Mouse (Mus musculus): ENCODE measurements around the gene Zfp51. TPM values are rescaled to one million over a fixed set of nuclear protein-coding genes. Genes with fewer than 3 reads are reported as not detected.
"Not testable (repeated sequence)": the region's sequence is repeated elsewhere in the genome, so short reads cannot be mapped to it uniquely, and the experiment has no call there.

Gene Zfp51
- polyA plus RNA-seq, 1 experiment from 2014 or later = 16.5 TPM

GRCm38 (mm10) chr17:21478103-21478777 lies 28.1 kb downstream of the Zfp51 start:
- H3K27me3 ChIP-seq; H3K36me3 ChIP-seq; H3K4me2 ChIP-seq; H3K9me3 ChIP-seq; H3K9ac ChIP-seq; H3K27ac ChIP-seq (replicated peaks); H3K4me3 ChIP-seq; ATAC-seq (ENCODE audit: low read depth); H3K4me1 ChIP-seq (replicated peaks): not testable (repeated sequence)
- WGBS = 82% methylated on average over 10 of the region's 10 CpGs

DNA sequence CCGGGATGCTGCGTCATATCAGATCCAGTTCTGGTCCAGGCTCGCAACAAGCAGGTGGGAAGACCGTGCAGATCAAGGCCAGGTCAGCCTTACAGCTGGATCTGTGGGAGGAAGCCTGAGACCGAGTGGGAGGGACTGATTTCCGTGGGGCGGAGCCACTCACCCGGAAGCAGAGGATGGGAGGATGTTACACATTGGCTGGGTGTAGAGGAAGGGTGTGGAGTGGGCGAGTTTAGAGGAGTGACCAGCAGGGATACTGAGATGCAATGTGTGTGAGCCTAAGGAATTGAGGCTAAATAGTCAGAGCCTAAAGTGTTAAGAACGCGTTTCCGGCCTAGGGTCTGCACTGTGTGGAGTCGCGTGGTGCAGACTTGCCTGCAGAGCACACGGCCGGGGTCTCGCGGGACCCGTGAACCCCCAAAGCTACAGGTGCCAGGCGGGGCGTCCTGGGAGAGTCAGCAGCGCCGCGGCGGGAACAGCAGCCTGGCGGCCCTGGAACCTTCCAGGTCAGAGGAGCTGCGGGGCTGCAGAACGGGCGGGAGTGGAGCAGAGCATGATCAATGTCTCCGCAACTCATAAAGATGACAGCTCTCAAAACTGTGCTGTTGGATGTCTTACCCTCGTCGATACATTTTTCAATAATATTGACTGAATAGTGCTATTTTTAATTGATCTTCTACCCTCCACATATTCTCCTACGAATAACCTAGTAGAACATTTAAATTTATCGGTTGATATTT lies 38.8 kb downstream of the Zfp51 start, which contains the start of gene Zfp53:
Gene Zfp53 (plus strand): TSS at position 239 of the 740 bp plus-strand sequence.
- Histone ChIP-seq H3K9me3 (no peaks in the 10 kb centered on the region), H3K36me3 (peaks cover 4% of the 10 kb centered on the region; the same call in 1 of the 2 replicates), H3K9ac (peak within 1 kb of the TSS; percentile 77), H3K4me2 (peak within 1 kb of the TSS; percentile 77), H3K27ac (replicated peaks) (peak within 1 kb of the TSS; percentile 79), H3K4me3 (peak within 1 kb of the TSS; percentile 88), H3K27me3 (no peaks in the 10 kb centered on the region), H3K4me1 (replicated peaks) (peaks cover 15% of the 10 kb centered on the region)
- ATAC-seq (ENCODE audit: low read depth) = peak; percentile 100
- 1% methylated on average over 34 of the region's 34 CpGs for WGBS

- H3K4me1 ChIP-seq (replicated peaks) = peaks cover 15% of the 10 kb centered on the region
Measured at GRCm38 (mm10) chr17:21489500-21490001, 39.4 kb downstream of the Zfp51 start.

GRCm38 (mm10) chr17:21501365-21501764 lies 51.2 kb downstream of the Zfp51 start:
- H3K4me2 ChIP-seq = no peak overlapping the region
- no peaks in the 10 kb centered on the region for H3K9me3 ChIP-seq
- no peak overlapping the region for H3K27ac ChIP-seq (replicated peaks)
- H3K9ac ChIP-seq = no peak overlapping the region
- peaks cover 11% of the 10 kb centered on the region for H3K36me3 ChIP-seq
- H3K27me3 ChIP-seq = no peaks in the 10 kb centered on the region
- H3K4me3 ChIP-seq = no peak overlapping the region
- no peak for ATAC-seq (ENCODE audit: low read depth)
- WGBS = 84% methylated on average over 1 of the region's 1 CpGs
- no peaks in the 10 kb centered on the region for H3K4me1 ChIP-seq (replicated peaks)

More at GRCm38 (mm10) chr17:21489500-21490001, 39.4 kb downstream of the Zfp51 start:
- WGBS = 15% methylated on average over 8 of the region's 8 CpGs
- peak overlapping the region; percentile 77 for H3K9ac ChIP-seq
- peak overlapping the region; percentile 88 for H3K4me3 ChIP-seq
- no peaks in the 10 kb centered on the region for H3K9me3 ChIP-seq
- ATAC-seq (ENCODE audit: low read depth) = 0 out of 2 replicates have a peak, but pooled peaks have one; percentile 1
- no peak overlapping the region; the same call in 1 of the 2 replicates for H3K27ac ChIP-seq (replicated peaks)
- H3K27me3 ChIP-seq = no peaks in the 10 kb centered on the region
- peak overlapping the region; percentile 77 for H3K4me2 ChIP-seq
- H3K36me3 ChIP-seq = peaks cover 4% of the 10 kb centered on the region; the same call in 1 of the 2 replicates

- WGBS = 92% methylated on average over 1 of the region's 1 CpGs
- H3K27me3 ChIP-seq = no peaks in the 10 kb centered on the region
- no peak for ATAC-seq (ENCODE audit: low read depth)
Measured at GRCm38 (mm10) chr17:21504524-21504923, 54.4 kb downstream of the Zfp51 start.

GRCm38 (mm10) chr17:21506258-21506657 lies 56.1 kb downstream of the Zfp51 start:
- 95% methylated on average over 3 of the region's 3 CpGs for WGBS
- H3K36me3 ChIP-seq = peaks cover 24% of the 10 kb centered on the region

More at GRCm38 (mm10) chr17:21504524-21504923, 54.4 kb downstream of the Zfp51 start:
- H3K9ac ChIP-seq = no peak overlapping the region
- H3K4me1 ChIP-seq (replicated peaks) = no peaks in the 10 kb centered on the region
- no peak overlapping the region for H3K4me3 ChIP-seq
- H3K9me3 ChIP-seq = no peaks in the 10 kb centered on the region
- no peak overlapping the region for H3K27ac ChIP-seq (replicated peaks)
- no peak overlapping the region for H3K4me2 ChIP-seq
- H3K36me3 ChIP-seq = peaks cover 24% of the 10 kb centered on the region

GRCm38 (mm10) chr17:21509756-21510155 lies 59.6 kb downstream of the Zfp51 start:
- no peak overlapping the region for H3K4me3 ChIP-seq
- ATAC-seq (ENCODE audit: low read depth) = no peak
- peaks cover 28% of the 10 kb centered on the region for H3K36me3 ChIP-seq
- H3K27ac ChIP-seq (replicated peaks) = no peak overlapping the region
- no peaks in the 10 kb centered on the region for H3K27me3 ChIP-seq
- H3K4me2 ChIP-seq = no peak overlapping the region
- no peak overlapping the region for H3K9ac ChIP-seq
- no peaks in the 10 kb centered on the region for H3K9me3 ChIP-seq
- no peaks in the 10 kb centered on the region for H3K4me1 ChIP-seq (replicated peaks)

More at GRCm38 (mm10) chr17:21506258-21506657, 56.1 kb downstream of the Zfp51 start:
- no peak overlapping the region for H3K4me3 ChIP-seq
- no peak for ATAC-seq (ENCODE audit: low read depth)
- no peak overlapping the region for H3K9ac ChIP-seq
- H3K4me1 ChIP-seq (replicated peaks) = no peaks in the 10 kb centered on the region
- H3K27me3 ChIP-seq = no peaks in the 10 kb centered on the region
- H3K27ac ChIP-seq (replicated peaks) = no peak overlapping the region
- H3K4me2 ChIP-seq = no peak overlapping the region
- H3K9me3 ChIP-seq = no peaks in the 10 kb centered on the region

Other genes starting within 250 kb of the Zfp51 start
- gene Vmn1r234, start 224.3 kb upstream of the Zfp51 start, polyA plus RNA-seq (2015; fragmentation: Nextera tagmentation; extraction: Ambion mirVana) = not detected in 2 replicates
- not detected in 2 replicates for gene Vmn1r235, start 194.0 kb upstream of the Zfp51 start, polyA plus RNA-seq (2015; fragmentation: Nextera tagmentation; extraction: Ambion mirVana)
- gene Vmn1r236, start 167.4 kb upstream of the Zfp51 start, polyA plus RNA-seq (2015; fragmentation: Nextera tagmentation; extraction: Ambion mirVana) = not detected in 2 replicates
- gene Vmn1r237, start 138.5 kb upstream of the Zfp51 start, polyA plus RNA-seq (2015; fragmentation: Nextera tagmentation; extraction: Ambion mirVana) = not detected in 2 replicates
- gene Zfp677, start 66.6 kb upstream of the Zfp51 start, polyA plus RNA-seq (2015; fragmentation: Nextera tagmentation; extraction: Ambion mirVana) = 4.3 and 5.6 TPM in 2 replicates
- 5.0 and 5.6 TPM in 2 replicates for gene Zfp54, start 27.1 kb upstream of the Zfp51 start, polyA plus RNA-seq (2015; fragmentation: Nextera tagmentation; extraction: Ambion mirVana)
- gene Zfp53, start 38.6 kb downstream of the Zfp51 start, polyA plus RNA-seq (2015; fragmentation: Nextera tagmentation; extraction: Ambion mirVana) = 9.4 and 10.1 TPM in 2 replicates
- gene Zfp52, start 85.2 kb downstream of the Zfp51 start, polyA plus RNA-seq (2015; fragmentation: Nextera tagmentation; extraction: Ambion mirVana) = 1.8 and 2.3 TPM in 2 replicates
- gene Zfp948, start 116.6 kb downstream of the Zfp51 start, polyA plus RNA-seq (2015; fragmentation: Nextera tagmentation; extraction: Ambion mirVana) = 18.4 and 20.3 TPM in 2 replicates
- gene Zfp983, start 200.2 kb downstream of the Zfp51 start, polyA plus RNA-seq (2015; fragmentation: Nextera tagmentation; extraction: Ambion mirVana) = 11.5 and 12.3 TPM in 2 replicates
- gene Gm10226, start 241.5 kb downstream of the Zfp51 start, polyA plus RNA-seq (2015; fragmentation: Nextera tagmentation; extraction: Ambion mirVana) = 16.9 and 19.2 TPM in 2 replicates